Mouse (Mus musculus) ES-E14 (cell line): ENCODE measurements around the gene Pdcd4.

Experiments used
- CHD2 ChIP-seq: IDR thresholded peaks from 2 replicates; pipeline ENCODE4 v1.6.1; 2014; ENCODE audit warnings: mild to moderate bottlenecking, low read depth, low read length, inconsistent platforms
- HCFC1 ChIP-seq: IDR thresholded peaks from 2 replicates; pipeline ENCODE4 v1.6.1; 2012; ENCODE audit warnings: low read length, inconsistent platforms, borderline replicate concordance; ENCODE audit not compliant: insufficient read depth
- MAFK ChIP-seq: IDR thresholded peaks from 2 replicates; pipeline ENCODE4 v1.6.1; 2014; ENCODE audit warnings: mild to moderate bottlenecking, low read depth, low read length, inconsistent platforms; ENCODE audit not compliant: insufficient read depth
- ZC3H11A ChIP-seq: IDR thresholded peaks from 2 replicates; pipeline ENCODE4 v1.6.1; 2012; ENCODE audit warnings: low read depth, mild to moderate bottlenecking, inconsistent platforms, low read length, borderline replicate concordance
- ZNF384 ChIP-seq: IDR thresholded peaks from 2 replicates; pipeline ENCODE4 v1.6.1; 2012; ENCODE audit warnings: low read depth, low read length, inconsistent platforms

DNA sequence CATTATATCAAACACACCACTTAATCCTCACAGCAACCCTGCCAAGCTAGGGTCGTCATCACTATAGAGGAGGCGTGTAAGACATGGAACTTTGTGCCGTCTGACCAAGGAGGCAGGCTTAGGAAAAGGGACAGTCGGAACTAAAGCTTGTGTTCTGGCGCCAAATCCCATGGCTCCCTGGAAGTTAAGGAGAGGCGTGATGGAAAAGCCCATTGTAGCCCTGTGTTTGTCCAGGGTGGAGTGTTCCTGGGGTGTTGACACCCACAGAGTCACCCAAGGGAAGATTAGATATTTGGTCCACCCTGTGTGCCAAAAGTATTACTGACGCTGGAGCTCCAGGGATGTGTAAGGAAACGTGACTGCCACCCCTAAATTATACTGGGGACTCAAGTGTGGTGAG lies 48.1 kb upstream of the Pdcd4 start:
- TF ChIP-seq ZNF384 (no peak), ZC3H11A (no peak), HCFC1 (no peak), MAFK (no peak), CHD2 (no peak)
